Mouse (Mus musculus) C2C12 (cell line): ENCODE results near the gene Rhag. TPM values are rescaled to one million over a fixed set of nuclear protein-coding genes. Genes with fewer than 3 reads are reported as not detected.

Experiments
- H3K27me3 ChIP-seq: one replicate; pipeline ENCODE4 v1.6.1; 2011; ENCODE audit not compliant: control insufficient read depth, insufficient read depth, insufficient read length
- H3K36me3 ChIP-seq: one replicate; pipeline ENCODE4 v1.6.1; 2011; ENCODE audit not compliant: control insufficient read depth, insufficient read depth
- H3K4me3 ChIP-seq: one replicate; pipeline ENCODE4 v1.5.1; 2011; ENCODE audit warnings: mild to moderate bottlenecking, control low read depth; ENCODE audit not compliant: poor library complexity, insufficient read depth, severe bottlenecking
- H3K79me2 ChIP-seq: one replicate; pipeline ENCODE4 v1.6.1; 2011; ENCODE audit not compliant: control insufficient read depth, insufficient read depth
- H3K79me3 ChIP-seq: one replicate; pipeline ENCODE4 v1.6.1; 2011; ENCODE audit warnings: low read depth, control low read depth
- H3ac ChIP-seq: one replicate; pipeline ENCODE3; 2011; ENCODE audit warnings: low read depth; ENCODE audit not compliant: control insufficient read depth, insufficient read length
- CEBPB ChIP-seq: IDR thresholded peaks from one replicate; pipeline ENCODE4 v1.6.1; 2011; ENCODE audit warnings: low read depth, mild to moderate bottlenecking, control low read depth, moderate library complexity
- CTCF ChIP-seq: IDR thresholded peaks from one replicate; pipeline ENCODE4 v1.5.1; 2011; ENCODE audit not compliant: control insufficient read depth, insufficient read depth, insufficient read length
- FOSL1 ChIP-seq: IDR thresholded peaks from one replicate; pipeline ENCODE4 v1.8.0; 2011; ENCODE audit warnings: mild to moderate bottlenecking, low read length; ENCODE audit not compliant: poor library complexity, insufficient read depth, severe bottlenecking
- MAX ChIP-seq: IDR thresholded peaks from one replicate; pipeline ENCODE4 v1.6.1; 2011; ENCODE audit warnings: mild to moderate bottlenecking, control low read depth
- MYOD1 ChIP-seq: IDR thresholded peaks from one replicate; pipeline ENCODE4 v1.6.1; 2011; ENCODE audit warnings: low read depth; ENCODE audit not compliant: control insufficient read depth, insufficient read length
- MYOG ChIP-seq: IDR thresholded peaks from one replicate; pipeline ENCODE4 v1.6.1; 2011; ENCODE audit not compliant: control insufficient read depth, insufficient read length; ENCODE audit errors: extremely low read depth
- USF1 ChIP-seq: IDR thresholded peaks from one replicate; pipeline ENCODE4 v1.6.1; 2011; ENCODE audit warnings: low read depth, mild to moderate bottlenecking, control low read depth, moderate library complexity
- polyA plus RNA-seq: library from polyadenylated mRNA; unstranded; fragments of >200 nt; fragmentation: generic; extraction: Trizol; gene quantifications from one replicate; pipeline ENCODE4 v1.2.1, GENCODE M21; 2012; ENCODE audit warnings: missing spikeins

Rhag gene
- polyA plus RNA-seq, 1 experiment = not detected

DNA sequence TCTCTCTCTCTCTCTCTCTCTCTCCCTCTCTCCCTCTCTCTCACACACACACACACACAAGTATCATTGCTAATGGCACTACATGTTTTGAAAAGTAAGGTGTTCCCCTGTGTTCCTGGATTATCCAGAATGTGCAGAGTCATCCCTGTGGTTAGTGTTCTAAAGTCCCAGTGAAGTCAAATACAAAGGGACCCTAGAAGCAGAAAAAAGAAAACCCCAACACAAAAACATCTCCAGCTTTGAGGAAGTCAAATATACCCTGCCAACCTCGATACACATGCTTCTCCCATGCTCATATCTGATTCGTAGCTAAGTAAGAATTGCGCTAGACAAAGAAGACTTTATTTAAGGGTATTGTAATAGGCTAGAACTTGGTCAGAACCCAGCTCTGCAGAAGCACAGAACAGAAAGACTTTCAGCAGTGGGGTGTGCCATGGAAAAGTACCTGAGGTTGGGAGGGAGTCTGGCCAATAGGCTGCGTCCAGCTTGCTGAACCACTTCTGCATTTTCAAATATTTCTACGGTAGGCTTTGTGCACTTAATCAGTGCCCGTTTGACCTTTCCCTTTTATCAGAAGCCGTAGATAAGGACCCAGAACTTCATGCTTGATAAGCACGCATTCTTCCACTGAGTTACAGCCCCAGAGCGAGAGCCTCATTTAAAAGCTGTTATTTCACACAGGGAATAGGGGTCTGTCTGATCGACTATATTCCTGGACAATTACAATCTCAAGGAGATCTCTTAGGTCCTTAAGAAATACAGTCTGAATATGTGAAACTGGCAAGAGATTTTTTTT is 58.2 kb downstream of the Rhag start:
- Histone ChIP-seq H3ac (no peak overlapping the region), H3K27me3 (no peaks in the 10 kb centered on the region), H3K36me3 (no peaks in the 10 kb centered on the region), H3K79me2 (no peaks in the 10 kb centered on the region), H3K79me3 (no peaks in the 10 kb centered on the region), H3K4me3 (no peak overlapping the region)
- TF ChIP-seq FOSL1 (no peak), MYOG (no peak), MAX (no peak), CTCF (no peak), CEBPB (no peak), MYOD1 (no peak), USF1 (no peak)

DNA sequence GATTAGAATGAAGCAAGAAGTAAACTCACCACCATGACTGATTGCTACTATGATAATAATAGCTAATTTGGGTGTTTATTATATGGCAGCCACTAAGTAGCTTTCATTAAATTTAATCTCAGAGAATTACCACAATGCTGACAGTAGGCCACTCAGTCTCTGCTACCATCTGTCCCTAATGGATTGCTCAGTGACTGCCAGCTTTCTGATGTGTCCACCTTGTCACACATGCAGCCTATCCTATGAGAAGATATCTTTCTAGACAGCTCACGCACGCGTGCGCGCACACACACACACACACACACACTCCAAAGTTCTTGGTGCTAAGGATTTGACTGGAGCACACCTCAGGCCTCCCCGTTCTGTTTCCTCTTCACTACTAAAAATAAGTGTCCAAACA is 61.7 kb downstream of the Rhag start:
- Histone ChIP-seq H3ac (no peak overlapping the region), H3K27me3 (no peaks in the 10 kb centered on the region), H3K4me3 (no peak overlapping the region), H3K79me3 (peaks cover 9% of the 10 kb centered on the region), H3K36me3 (peaks cover 9% of the 10 kb centered on the region), H3K79me2 (peaks cover 21% of the 10 kb centered on the region)
- no peak for TF ChIP-seq MYOG
- TF ChIP-seq FOSL1 = no peak
- no peak for TF ChIP-seq USF1
- no peak for TF ChIP-seq CTCF
- no peak for TF ChIP-seq MAX
- no peak for TF ChIP-seq MYOD1
- TF ChIP-seq CEBPB = no peak

DNA sequence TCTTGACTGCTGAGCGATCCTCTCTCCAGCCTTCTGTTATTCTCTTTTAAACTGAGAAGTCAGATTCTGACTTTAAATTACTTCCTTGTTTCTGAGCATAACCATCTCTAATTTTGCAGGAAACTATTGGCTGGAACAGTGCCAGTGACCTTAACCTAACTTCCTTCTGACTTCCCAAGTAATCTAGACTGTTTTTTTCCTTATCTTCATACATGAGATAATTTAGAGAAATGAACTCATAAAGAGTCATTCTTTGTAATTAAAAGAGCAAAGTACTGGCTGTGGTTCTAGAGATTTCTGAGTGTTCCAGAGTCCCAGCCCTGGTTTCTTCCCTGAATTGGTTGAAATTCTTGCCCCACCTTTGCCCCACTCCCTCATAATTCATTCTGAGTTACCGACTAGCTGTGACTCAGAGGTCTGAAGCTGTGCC is 62.7 kb downstream of the Rhag start:
- H3K79me2 ChIP-seq = peaks cover 31% of the 10 kb centered on the region
- H3ac ChIP-seq = no peak overlapping the region
- no peak overlapping the region for H3K4me3 ChIP-seq
- no peaks in the 10 kb centered on the region for H3K27me3 ChIP-seq
- peaks cover 17% of the 10 kb centered on the region for H3K79me3 ChIP-seq
- H3K36me3 ChIP-seq = peaks cover 9% of the 10 kb centered on the region
- TF ChIP-seq USF1 (no peak), MYOG (no peak), CTCF (no peak), MYOD1 (no peak), MAX (no peak)

DNA sequence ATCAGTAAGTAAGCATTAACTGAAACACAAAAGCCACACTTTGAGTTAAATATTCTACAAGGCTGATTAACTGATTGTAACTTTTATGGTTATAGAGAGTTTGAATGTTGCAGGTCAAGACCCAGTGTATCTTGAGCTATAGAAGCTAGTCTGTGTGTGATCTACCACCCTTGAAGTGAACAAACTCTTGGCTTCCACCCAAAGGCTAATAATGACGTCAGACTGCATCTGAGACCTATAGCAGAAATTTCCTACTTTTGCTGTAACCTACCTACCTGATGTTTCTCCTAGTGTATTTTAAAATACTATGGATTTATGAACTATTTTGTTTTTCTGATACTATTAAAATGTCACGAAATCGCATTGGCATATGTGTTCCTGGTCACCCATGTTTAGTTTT is 63.8 kb downstream of the Rhag start:
- Histone ChIP-seq H3K79me3 (peaks cover 26% of the 10 kb centered on the region), H3ac (no peak overlapping the region), H3K36me3 (peaks cover 9% of the 10 kb centered on the region), H3K79me2 (peaks cover 42% of the 10 kb centered on the region), H3K4me3 (no peak overlapping the region), H3K27me3 (no peaks in the 10 kb centered on the region)
- TF ChIP-seq MYOD1 = no peak
- no peak for TF ChIP-seq CTCF
- no peak for TF ChIP-seq MYOG
- TF ChIP-seq MAX = no peak
- no peak for TF ChIP-seq USF1
- no peak for TF ChIP-seq FOSL1
- no peak for TF ChIP-seq CEBPB

DNA sequence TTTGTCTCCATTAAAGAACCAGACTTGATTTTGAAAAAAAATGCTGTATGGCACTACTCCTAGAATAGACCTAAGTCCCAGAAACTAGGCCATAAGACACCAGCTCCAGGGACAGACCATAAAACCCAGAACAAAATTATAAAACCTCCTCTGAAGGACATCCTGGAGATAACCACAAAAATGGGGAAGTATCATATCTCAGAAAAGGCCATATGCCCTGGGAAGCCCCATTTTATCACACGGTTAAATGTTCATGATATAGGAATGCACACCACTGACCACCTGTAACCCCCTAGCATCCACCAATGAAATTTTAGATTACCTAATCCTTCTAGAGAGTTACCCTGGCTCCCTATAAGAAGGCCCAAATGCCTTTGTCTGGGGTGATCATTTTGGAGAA is 64.6 kb downstream of the Rhag start:
- TF ChIP-seq MYOG (no peak), CTCF (no peak), MYOD1 (no peak), FOSL1 (no peak), MAX (no peak), USF1 (no peak), CEBPB (no peak)
- Histone ChIP-seq H3K27me3 (no peaks in the 10 kb centered on the region), H3K79me2 (peaks cover 47% of the 10 kb centered on the region), H3K36me3 (peaks cover 9% of the 10 kb centered on the region), H3K4me3 (no peak overlapping the region), H3K79me3 (peaks cover 31% of the 10 kb centered on the region), H3ac (no peak overlapping the region)

DNA sequence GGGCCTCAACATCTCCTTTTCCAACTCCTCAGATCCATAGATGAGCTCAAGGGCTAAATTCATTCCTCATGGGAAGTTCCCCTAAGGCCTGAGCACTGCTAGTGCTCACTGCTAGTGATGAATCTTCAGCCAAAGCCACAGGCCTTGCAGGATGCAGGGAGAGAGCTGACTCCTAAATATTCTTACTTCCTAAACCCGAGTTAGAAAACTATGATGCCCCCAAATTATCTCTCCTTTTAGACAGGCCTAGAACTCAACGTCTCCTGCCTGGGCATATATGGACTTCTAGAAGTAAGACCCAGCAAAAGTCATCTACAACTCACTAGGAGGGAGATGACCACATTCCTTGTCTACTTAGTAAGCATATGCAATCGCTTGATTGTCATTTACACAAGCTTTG is 66.8 kb downstream of the Rhag start:
- Histone ChIP-seq H3K4me3 (peak overlapping the region; percentile 26), H3K79me3 (peaks cover 31% of the 10 kb centered on the region), H3ac (no peak overlapping the region), H3K36me3 (peaks cover 9% of the 10 kb centered on the region), H3K27me3 (no peaks in the 10 kb centered on the region), H3K79me2 (peaks cover 47% of the 10 kb centered on the region)
- TF ChIP-seq USF1 (no peak), CEBPB (no peak), CTCF (no peak), MYOD1 (no peak), MAX (no peak), FOSL1 (no peak), MYOG (no peak)
